Mouse (Mus musculus) liver, adult 2 months (tissue): ENCODE data around the gene Map2. TPM values are rescaled to one million over a fixed set of nuclear protein-coding genes. Genes with fewer than 3 reads are reported as not detected.

Experiments used
- DNase-seq: peaks from one replicate; pipeline ENCODE4 v3.0.0-alpha.2; 2011; ENCODE audit warnings: low read depth, low spot score; ENCODE audit errors: extremely low read depth
- H3K27ac ChIP-seq: fragments of 200-500 bp; replicated peaks from 2 replicates; pipeline ENCODE4 v1.5.1; 2012; ENCODE audit warnings: low read depth, mild to moderate bottlenecking, control low read depth, inconsistent platforms, low read length; ENCODE audit not compliant: insufficient read depth
- H3K27me3 ChIP-seq: fragments of 200-500 bp; 2 replicates; pipeline ENCODE4 v1.6.1; 2012; ENCODE audit warnings: mild to moderate bottlenecking, moderate library complexity, low read length, inconsistent platforms; ENCODE audit not compliant: control insufficient read depth, insufficient read depth
- H3K36me3 ChIP-seq: fragments of 200-500 bp; 2 replicates; pipeline ENCODE4 v1.6.1; 2012; ENCODE audit warnings: low read length, inconsistent platforms; ENCODE audit not compliant: control insufficient read depth, insufficient read depth
- H3K4me1 ChIP-seq: fragments of 200-500 bp; 2 replicates; pipeline ENCODE4 v1.6.1; 2011; ENCODE audit warnings: low read length; ENCODE audit not compliant: control insufficient read depth, insufficient read depth
- H3K4me3 ChIP-seq: fragments of 200-500 bp; 2 replicates; pipeline ENCODE4 v1.5.1; 2011; ENCODE audit warnings: low read depth, mild to moderate bottlenecking, control low read depth, low read length, moderate library complexity; ENCODE audit not compliant: insufficient read depth
- H3K79me2 ChIP-seq: fragments of 200-500 bp; 2 replicates; pipeline ENCODE4 v1.6.1; 2012; ENCODE audit warnings: inconsistent platforms, mild to moderate bottlenecking, low read length, moderate library complexity; ENCODE audit not compliant: control insufficient read depth, insufficient read depth
- H3K9ac ChIP-seq: fragments of 200-500 bp; 2 replicates; pipeline ENCODE4 v1.6.1; 2012; ENCODE audit warnings: low read depth, mild to moderate bottlenecking, control low read depth, inconsistent platforms, low read length
- CTCF ChIP-seq: fragments of 200-500 bp; IDR thresholded peaks from 2 replicates; pipeline ENCODE4 v1.5.1; 2011; ENCODE audit warnings: low read depth, low read length, control low read depth
- POLR2A ChIP-seq: fragments of 200-500 bp; IDR thresholded peaks from 2 replicates; pipeline ENCODE4 v1.6.1; 2011; ENCODE audit warnings: low read length, control low read depth; ENCODE audit not compliant: insufficient read depth; ENCODE audit errors: extremely low read depth
- WGBS: fragments of 180-500 bp; shearing (Covaris S2); methylation state at CpG from one replicate; pipeline ENCODE4 v1.1.7; 2018; 5-methylcytosine and 5-hydroxymethylcytosine counted together
- polyA plus RNA-seq: library from polyadenylated mRNA; depleted of rRNA; stranded (reverse); fragments of >200 nt; gene quantifications from 2 replicates; pipeline ENCODE4 v1.2.3, GENCODE M21; 2012
- total RNA-seq: library from RNA; depleted of rRNA; stranded (reverse); fragments of >200 nt; gene quantifications from 2 replicates; pipeline ENCODE4 v1.2.3, GENCODE M21; 2014

The Map2 gene
- total and polyA plus RNA-seq, 2 experiments = 0.45 to 1.0 TPM

GRCm38 (mm10) chr1:66395826-66396225 lies 220.8 kb downstream of the Map2 start:
- WGBS = 86% methylated on average over 2 of the region's 2 CpGs
- Histone ChIP-seq H3K27ac (no peak overlapping the region), H3K9ac (no peak overlapping the region), H3K4me1 (no peaks in the 10 kb centered on the region), H3K79me2 (no peaks in the 10 kb centered on the region), H3K4me3 (no peak overlapping the region), H3K36me3 (no peaks in the 10 kb centered on the region), H3K27me3 (no peaks in the 10 kb centered on the region)
- DNase-seq = no peak
- TF ChIP-seq POLR2A (no peak), CTCF (no peak)

DNA sequence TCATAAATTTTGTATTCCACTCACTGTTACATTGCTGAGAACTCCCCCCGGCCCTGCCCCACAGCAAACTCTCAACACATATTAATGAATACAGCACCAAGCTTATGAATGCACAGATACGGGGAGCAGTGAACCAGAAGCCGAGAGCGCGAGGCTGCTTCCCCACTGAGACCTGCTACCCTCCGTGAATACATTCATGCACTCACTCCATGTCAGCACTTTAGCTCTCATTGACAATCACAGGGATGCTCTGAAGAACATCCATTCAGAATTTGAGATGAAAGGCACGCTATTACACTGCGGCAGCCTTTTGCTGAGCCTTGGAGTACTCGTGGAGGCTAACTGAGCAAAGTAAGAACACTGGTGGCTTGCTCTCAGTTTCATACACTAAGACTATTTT lies 226.8 kb downstream of the Map2 start:
- Histone ChIP-seq H3K36me3 (no peaks in the 10 kb centered on the region), H3K4me1 (no peaks in the 10 kb centered on the region), H3K27ac (no peak overlapping the region), H3K27me3 (no peaks in the 10 kb centered on the region), H3K4me3 (no peak overlapping the region), H3K9ac (no peak overlapping the region), H3K79me2 (no peaks in the 10 kb centered on the region)
- no peak for TF ChIP-seq CTCF
- no peak for TF ChIP-seq POLR2A
- WGBS = 94% methylated on average over 9 of the region's 9 CpGs
- no peak for DNase-seq

- Histone ChIP-seq H3K79me2 (no peaks in the 10 kb centered on the region), H3K36me3 (no peaks in the 10 kb centered on the region), H3K27ac (no peak overlapping the region), H3K4me3 (no peak overlapping the region), H3K27me3 (no peaks in the 10 kb centered on the region), H3K4me1 (no peaks in the 10 kb centered on the region), H3K9ac (no peak overlapping the region)
- 79% methylated on average over 13 of the region's 13 CpGs for WGBS
- DNase-seq = no peak
- TF ChIP-seq CTCF = no peak
- no peak for TF ChIP-seq POLR2A
Observed at GRCm38 (mm10) chr1:66407270-66407967, 232.3 kb downstream of the Map2 start.

GRCm38 (mm10) chr1:66418360-66418759 lies 243.3 kb downstream of the Map2 start:
- no peaks in the 10 kb centered on the region for H3K27me3 ChIP-seq
- no peak for DNase-seq
- no peaks in the 10 kb centered on the region for H3K36me3 ChIP-seq
- no peak overlapping the region for H3K27ac ChIP-seq
- no peaks in the 10 kb centered on the region for H3K4me1 ChIP-seq
- H3K4me3 ChIP-seq = no peak overlapping the region
- no peak for TF ChIP-seq POLR2A
- TF ChIP-seq CTCF = no peak
- H3K79me2 ChIP-seq = no peaks in the 10 kb centered on the region
- H3K9ac ChIP-seq = no peak overlapping the region

GRCm38 (mm10) chr1:66426073-66426472 lies 251.0 kb downstream of the Map2 start:
- WGBS = 92% methylated on average over 5 of the region's 5 CpGs
- no peaks in the 10 kb centered on the region for H3K27me3 ChIP-seq
- H3K4me3 ChIP-seq = no peak overlapping the region
- DNase-seq = no peak
- H3K79me2 ChIP-seq = no peaks in the 10 kb centered on the region
- TF ChIP-seq POLR2A = no peak
- no peak for TF ChIP-seq CTCF
- no peak overlapping the region for H3K27ac ChIP-seq
- H3K4me1 ChIP-seq = no peaks in the 10 kb centered on the region
- H3K9ac ChIP-seq = no peak overlapping the region
- H3K36me3 ChIP-seq = no peaks in the 10 kb centered on the region

- no peak overlapping the region for H3K4me3 ChIP-seq
- no peak overlapping the region for H3K9ac ChIP-seq
- TF ChIP-seq POLR2A = no peak
- TF ChIP-seq CTCF = no peak
- H3K4me1 ChIP-seq = no peaks in the 10 kb centered on the region
- no peak overlapping the region for H3K27ac ChIP-seq
- DNase-seq = no peak
- H3K79me2 ChIP-seq = no peaks in the 10 kb centered on the region
- H3K27me3 ChIP-seq = no peaks in the 10 kb centered on the region
- H3K36me3 ChIP-seq = no peaks in the 10 kb centered on the region
Observed at GRCm38 (mm10) chr1:66430962-66431361, 255.9 kb downstream of the Map2 start.
